Mouse (Mus musculus) granulocyte monocyte progenitor cell, adult 5-6 weeks (primary cell): ENCODE measurements around the gene 1700029P11Rik. TPM values are rescaled to one million over a fixed set of nuclear protein-coding genes. Genes with fewer than 3 reads are reported as not detected.
"Not testable (repeated sequence)": the region's sequence is repeated elsewhere in the genome, so short reads cannot be mapped to it uniquely, and the experiment has no call there.

Source experiments
- ATAC-seq: replicated peaks from 2 replicates; pipeline ENCODE4 v1.8.0; 2016; ENCODE audit warnings: mild to moderate bottlenecking, moderate TSS enrichment, inconsistent platforms; ENCODE audit not compliant: poor library complexity, severe bottlenecking
- total RNA-seq, 2 experiments: library from RNA; stranded (forward) in 1 of 2; stranded (reverse) in 1 of 2; fragments of 200-712, 200-1000 nt in 1 of 2; fragments of >200 nt in 1 of 2; fragmentation: Nextera tagmentation in 1 of 2; gene quantifications; 2 replicates each; pipeline ENCODE4 v1.2.3; 2014 to 2017

Gene 1700029P11Rik
- total RNA-seq, 2 experiments from 2014 or later: not detected

- ATAC-seq: peak; percentile 16; the same call in 1 of the 2 replicates
Measured at GRCm38 (mm10) chr15:81956457-81956856, 23.9 kb upstream of the 1700029P11Rik start.

DNA sequence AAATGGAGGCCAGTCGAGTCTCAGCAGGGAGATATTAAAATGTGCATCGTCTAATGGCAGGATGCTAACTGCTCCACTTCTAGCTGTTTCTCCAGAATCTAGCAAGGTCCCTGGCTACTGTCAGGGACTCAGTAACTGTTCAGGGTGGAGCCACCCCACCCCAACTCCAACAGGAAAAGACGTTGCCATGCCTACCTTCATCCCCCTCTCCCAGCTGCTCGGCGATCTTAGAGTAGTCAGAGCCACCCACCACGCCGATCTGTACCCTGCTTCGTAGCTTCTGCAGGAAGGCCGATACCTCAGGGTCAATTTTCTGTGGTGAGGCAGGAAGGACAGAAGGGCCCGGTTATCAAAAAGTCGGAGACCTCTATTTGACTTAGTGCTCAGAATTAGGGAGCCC is 22.7 kb upstream of the 1700029P11Rik start:
- no peak for ATAC-seq

DNA sequence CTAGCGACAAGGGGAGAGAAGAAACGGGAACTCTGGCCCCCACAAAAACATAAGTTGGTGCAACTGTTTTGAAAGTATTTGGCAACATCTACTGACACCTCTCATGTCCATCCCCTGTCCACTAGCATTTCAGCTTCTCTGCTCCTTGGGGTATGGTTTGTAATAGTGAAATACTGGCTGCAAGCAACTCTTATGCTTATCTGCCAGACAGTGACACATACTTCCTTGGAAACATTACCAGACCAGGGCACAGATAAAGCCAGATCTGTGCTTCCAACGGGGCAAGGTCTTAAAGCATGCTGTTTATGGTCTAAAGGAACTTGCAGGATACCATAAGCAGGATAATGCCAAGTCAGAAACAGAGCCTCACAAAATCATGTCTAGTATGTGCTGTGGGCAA is 21.4 kb upstream of the 1700029P11Rik start:
- peak; percentile 23 for ATAC-seq

DNA sequence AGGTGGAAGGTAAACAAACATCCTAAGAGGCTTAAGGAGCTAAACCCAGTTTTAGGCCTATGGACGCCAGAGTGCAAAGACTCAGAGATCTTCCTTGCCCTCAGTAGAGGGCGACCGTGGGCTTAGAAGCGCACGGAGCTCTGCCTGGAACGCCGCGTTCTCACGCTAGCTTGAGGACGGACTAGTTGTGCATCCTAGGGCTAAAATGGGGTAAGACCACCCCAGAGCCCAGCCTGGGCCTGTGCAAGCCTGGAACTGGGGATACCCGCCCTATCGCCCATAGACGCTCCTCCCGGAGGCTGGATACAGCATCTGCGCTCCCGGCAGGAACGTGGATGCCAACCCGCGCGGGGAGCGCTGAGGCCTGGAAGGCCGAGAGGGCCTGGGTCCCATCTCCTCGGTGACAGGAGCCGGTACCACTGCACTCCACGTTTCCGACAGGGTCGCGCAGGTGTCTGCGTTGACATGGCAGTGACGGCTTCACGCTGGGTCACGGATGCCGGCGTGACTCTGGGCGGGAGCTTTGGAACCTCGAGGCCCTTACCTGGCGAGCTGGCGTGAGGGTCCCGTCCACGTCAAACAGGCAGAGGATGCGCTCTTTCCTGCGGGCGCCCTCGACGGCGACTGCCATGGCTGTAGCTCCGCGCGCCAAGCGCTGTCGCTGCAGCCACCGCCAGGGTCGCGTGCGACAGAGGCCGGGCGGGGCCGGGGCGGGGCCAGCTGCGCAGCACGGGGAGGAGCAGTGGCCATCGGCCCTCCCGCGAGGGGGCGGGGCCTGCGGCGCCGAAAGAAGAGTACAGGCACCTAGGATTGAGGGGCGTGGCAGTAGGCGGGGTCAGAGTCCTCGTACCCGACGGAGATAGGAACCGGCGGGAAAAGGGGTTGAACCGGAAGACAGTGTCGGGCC is 19.9 kb upstream of the 1700029P11Rik start, which contains the start of gene Pmm1:
TSS of gene Pmm1 (minus strand) at position 760 of the 907 bp plus-strand sequence.
- ATAC-seq: peak; percentile 97

- no peak for ATAC-seq
Measured at GRCm38 (mm10) chr15:81961078-81961451, 19.3 kb upstream of the 1700029P11Rik start.

DNA sequence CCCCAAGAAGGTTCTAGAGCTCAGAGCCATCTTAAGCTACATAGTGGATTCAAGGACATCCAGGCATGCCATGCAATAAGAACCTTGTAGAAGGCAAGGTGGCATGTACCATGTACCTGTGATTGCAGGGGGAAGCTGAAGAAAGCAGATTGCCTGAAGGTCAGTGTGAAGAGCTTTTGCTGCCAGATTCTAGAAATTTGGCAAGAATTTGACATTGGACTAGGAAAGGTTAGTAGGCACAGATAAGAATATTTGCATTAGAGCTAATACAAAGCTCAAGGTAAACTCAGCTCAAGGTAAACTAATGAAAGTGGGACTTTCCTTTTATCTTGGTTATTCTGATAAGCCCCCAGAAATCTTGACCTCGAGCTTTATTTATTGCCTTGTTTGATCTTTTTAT is 16.1 kb upstream of the 1700029P11Rik start:
- no peak for ATAC-seq

GRCm38 (mm10) chr15:81964980-81965545 is 15.3 kb upstream of the 1700029P11Rik start:
- no peak for ATAC-seq

- ATAC-seq: no peak
Measured at GRCm38 (mm10) chr15:81966062-81966829, 14.1 kb upstream of the 1700029P11Rik start.

DNA sequence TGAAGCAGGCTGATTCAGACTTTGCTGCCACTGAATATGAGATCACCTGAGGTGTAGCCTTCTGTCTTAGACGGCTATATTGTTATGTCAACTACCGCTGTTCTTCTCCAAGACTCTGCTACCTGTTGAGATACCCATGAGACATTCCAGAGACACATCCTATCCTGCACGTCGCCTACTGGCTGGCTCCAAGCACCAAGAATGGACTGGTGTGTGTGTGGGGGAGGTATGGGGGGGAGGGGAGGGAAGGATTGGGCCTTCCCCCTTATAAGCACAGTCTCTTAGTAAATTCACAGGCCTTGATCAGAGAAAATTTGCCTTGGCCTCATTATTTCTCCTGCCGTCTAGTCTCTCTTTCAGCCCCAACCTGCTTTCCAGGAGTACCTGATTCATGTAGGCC is 12.5 kb upstream of the 1700029P11Rik start:
- ATAC-seq: no peak

DNA sequence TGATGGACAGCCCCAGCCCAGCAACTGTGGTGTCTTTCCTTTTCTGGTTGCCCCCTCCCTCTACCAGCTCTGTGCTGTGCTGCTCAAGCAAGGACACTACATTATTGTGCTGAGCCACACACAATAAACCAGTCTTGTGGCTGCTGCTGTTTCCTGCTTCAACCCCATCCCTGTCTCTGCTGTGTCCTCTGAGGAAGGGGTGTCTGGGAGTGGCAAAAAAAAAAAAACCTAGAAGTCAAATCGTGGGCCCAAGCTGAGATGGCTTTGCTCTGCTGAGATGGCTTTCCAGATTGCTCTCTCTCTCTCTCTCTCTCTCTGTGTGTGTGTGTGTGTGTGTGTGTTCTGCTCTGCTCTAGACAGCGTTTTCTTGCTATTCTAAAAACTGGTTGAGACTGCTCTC is 11.9 kb upstream of the 1700029P11Rik start:
- no peak for ATAC-seq

- ATAC-seq: no peak
Measured at GRCm38 (mm10) chr15:81969173-81969572, 11.2 kb upstream of the 1700029P11Rik start.

- ATAC-seq: not testable (repeated sequence)
Measured at GRCm38 (mm10) chr15:81969635-81970034, 10.7 kb upstream of the 1700029P11Rik start.

GRCm38 (mm10) chr15:81970498-81970897 is 9.8 kb upstream of the 1700029P11Rik start:
- not testable (repeated sequence) for ATAC-seq

GRCm38 (mm10) chr15:81975156-81975555 is 5.2 kb upstream of the 1700029P11Rik start:
- ATAC-seq: not testable (repeated sequence)

DNA sequence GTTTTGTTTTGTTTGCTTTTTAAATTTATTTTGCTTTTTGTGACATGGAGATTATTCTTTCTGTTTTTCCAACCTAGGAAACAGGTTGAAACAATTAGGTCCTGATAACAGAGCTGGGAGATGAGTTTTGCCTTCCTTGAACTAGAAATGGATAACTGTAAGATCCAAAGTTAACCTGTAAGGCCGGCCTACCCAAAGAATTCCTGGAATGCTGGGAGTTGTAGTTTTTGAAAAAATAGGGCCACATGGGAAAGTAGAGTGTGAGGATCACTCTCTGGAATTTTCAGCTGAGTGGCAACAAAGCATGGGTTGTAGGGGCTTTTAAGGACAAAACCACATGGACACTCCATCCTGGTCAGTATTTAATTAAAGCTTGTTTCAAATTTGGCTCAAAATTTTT is 1.8 kb downstream of the 1700029P11Rik start:
- no peak for ATAC-seq

GRCm38 (mm10) chr15:81985267-81986161 is 5.2 kb downstream of the 1700029P11Rik start:
- no peak for ATAC-seq

DNA sequence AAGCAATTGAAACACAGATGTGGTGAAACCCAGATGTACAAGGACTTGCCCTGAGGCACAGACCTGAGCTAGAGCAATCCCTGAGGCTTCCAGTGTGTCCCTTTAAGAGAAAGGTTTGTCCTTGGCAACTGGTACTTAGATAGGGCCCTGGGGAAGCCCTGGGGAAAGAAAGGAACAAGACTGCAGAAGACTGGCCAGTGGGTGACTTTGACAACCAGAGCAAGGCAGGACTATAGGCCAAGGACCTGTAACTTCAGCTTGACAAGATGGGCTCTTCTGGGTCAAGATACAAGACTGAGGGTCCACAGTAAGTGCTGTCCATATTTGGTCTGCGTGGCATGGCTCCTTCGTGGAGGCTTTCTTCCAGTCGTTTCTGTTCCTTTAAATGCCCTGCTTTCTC is 7.3 kb downstream of the 1700029P11Rik start, which contains the start of gene Xrcc6:
TSS of gene Xrcc6 (plus strand) at position 190 of the 400 bp plus-strand sequence.
- no peak for ATAC-seq

DNA sequence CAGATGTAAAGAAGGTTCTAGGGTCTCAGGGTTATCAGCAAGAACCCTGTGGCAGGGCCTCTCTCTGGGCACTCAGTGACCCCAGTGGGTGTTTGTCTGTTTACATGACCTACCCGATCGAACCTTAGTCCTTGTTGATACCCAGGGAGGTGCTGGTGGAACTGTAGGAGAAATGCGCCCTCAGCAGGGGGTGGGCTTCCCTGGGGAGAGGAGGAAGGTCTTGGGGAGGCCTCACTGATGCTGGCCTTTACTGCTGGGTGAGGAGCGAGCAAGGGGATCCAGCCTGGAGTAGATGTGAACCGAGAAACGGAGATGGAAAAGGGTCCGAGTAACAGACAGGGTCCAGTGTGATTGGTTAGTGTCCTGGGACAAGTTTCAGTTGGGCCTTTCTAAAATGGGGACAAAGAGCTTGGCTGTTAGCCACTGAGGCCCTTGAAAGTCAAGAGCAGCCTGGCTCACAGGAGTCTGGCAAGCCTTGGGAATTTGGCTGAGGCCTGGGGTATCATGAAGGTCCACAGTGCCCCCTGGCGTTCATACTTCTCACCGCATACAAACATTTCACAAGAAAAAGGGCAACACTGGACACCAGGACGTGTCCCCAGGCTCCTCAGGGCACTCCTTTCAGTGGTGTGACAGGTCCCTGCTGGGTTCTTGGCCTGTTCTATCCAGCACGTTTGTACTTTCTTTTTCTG is 9.2 kb downstream of the 1700029P11Rik start:
- peak; percentile 89 for ATAC-seq

- no peak for ATAC-seq
Measured at GRCm38 (mm10) chr15:81990549-81990948, 10.2 kb downstream of the 1700029P11Rik start.
